In genomic region chr12:30434892-30435291, GRCm38 (mm10) we compare ENCODE assay signal across 22 mouse cellular contexts.
DNase-seq lines count a peak whose midpoint lies in the region; ATAC-seq lines count a peak whose summit lies in the region.
"Had no signal": no experiment of that assay in that cellular context is flagged by ENCODE, and none has a peak within 500 bp of the region (broad histone marks: within the 10 kb centered on the region; RNA-seq: fewer than 3 reads in every experiment).

No protein-coding gene starts in this region.

- H3K9me3 ChIP-seq in forebrain, embryonic 10.5 days: no peaks in the 10 kb centered on the region
- H3K9me3 ChIP-seq: embryonic facial prominence, embryonic 12.5 days; heart, embryonic 12.5 days; hindbrain, embryonic 15.5 days; kidney, embryonic 15.5 days; midbrain, embryonic 12.5 days had no signal

- no peak overlapping the region for H3K27ac ChIP-seq in forebrain, embryonic 10.5 days
- H3K27ac ChIP-seq: embryonic facial prominence, embryonic 12.5 days; gastrocnemius, adult 2 months; hindbrain, embryonic 15.5 days; kidney, embryonic 15.5 days; midbrain, embryonic 12.5 days had no signal

- no peaks in the 10 kb centered on the region for H3K4me1 ChIP-seq in forebrain, embryonic 10.5 days
- H3K4me1 ChIP-seq: embryonic facial prominence, embryonic 12.5 days; heart, embryonic 12.5 days; hindbrain, embryonic 15.5 days; kidney, embryonic 15.5 days; midbrain, embryonic 12.5 days had no signal

- DNase-seq in left cerebral cortex, adult 11 months (ENCODE audit: low spot score): peak; percentile 34
- DNase-seq in left cerebral cortex, postnatal 4 days: no peak
- DNase-seq in frontal cortex, postnatal 36 days (ENCODE audit: low spot score in 2 of 2): peak; percentile 54 to 65
- peak; percentile 43 to 46 for DNase-seq in left cerebral cortex, postnatal 36 days (ENCODE audit: low spot score in 2 of 2)
- DNase-seq in neural tube, embryonic 10.5 days (ENCODE audit: extremely low spot score, low spot score): no peak
- no peak for DNase-seq in forebrain, embryonic 10.5 days (ENCODE audit: extremely low spot score, low spot score)
- DNase-seq: adrenal gland, adult 8-10 months; cerebellum, adult 9-10 months; gastrocnemius, adult 2 months; heart, postnatal 14 days; liver; lung, postnatal 10 days; thymus, postnatal 36 days had no signal

- 81% methylated on average over 8 of the region's 8 CpGs for WGBS in forebrain, embryonic 10.5 days

- peak; percentile 93 for ATAC-seq in frontal cortex, adult (ENCODE audit: low TSS enrichment)
- ATAC-seq: forebrain, embryonic 14.5 days; intestine, embryonic 16.5 days had no signal

- no peaks in the 10 kb centered on the region for H3K27me3 ChIP-seq in forebrain, embryonic 10.5 days (ENCODE audit: poor library complexity, severe bottlenecking)
- H3K27me3 ChIP-seq: embryonic facial prominence, embryonic 12.5 days; heart, embryonic 12.5 days; hindbrain, embryonic 15.5 days; kidney, embryonic 15.5 days; midbrain, embryonic 12.5 days had no signal

- H3K36me3 ChIP-seq in forebrain, embryonic 10.5 days (replicated peaks): no peaks in the 10 kb centered on the region
- H3K36me3 ChIP-seq: embryonic facial prominence, embryonic 12.5 days; heart, embryonic 12.5 days; hindbrain, embryonic 15.5 days; kidney, embryonic 15.5 days; midbrain, embryonic 12.5 days had no signal

- intact Hi-C loops in left cerebral cortex, postnatal 4 days (cut with DNase I): no loop called here
- intact Hi-C loops in left cerebral cortex, postnatal 36 days (cut with DNase I): no loop called here

- H3K4me3 ChIP-seq in forebrain, embryonic 10.5 days: no peak overlapping the region
- H3K4me3 ChIP-seq: embryonic facial prominence, embryonic 12.5 days; erythroblast, embryonic 14.5 days; gastrocnemius, adult 2 months; heart, embryonic 12.5 days; hindbrain, embryonic 15.5 days; kidney, embryonic 15.5 days; midbrain, embryonic 12.5 days had no signal

Comparison
In these comparisons a context has a peak if more than half of its experiments do, and no peak if none do; other contexts are left out.
1. DNase-seq: peak in left cerebral cortex, adult 11 months (single experiment), frontal cortex, postnatal 36 days (2 of 2) and left cerebral cortex, postnatal 36 days (2 of 2); none in left cerebral cortex, postnatal 4 days (single experiment), neural tube, embryonic 10.5 days (single experiment) and forebrain, embryonic 10.5 days (single experiment).